Mouse (Mus musculus): Measurements from ENCODE around the gene Ppcdc.

Gene Ppcdc

GRCm38 (mm10) chr9:57420321-57421120, 19.4 kb downstream of the Ppcdc start:
- peak; percentile 43 for DNase-seq (ENCODE audit: low read depth, low spot score)
- no peaks in the 10 kb centered on the region for H3K27me3 ChIP-seq (ENCODE audit: control insufficient read depth, insufficient read depth, low read length, poor library complexity, severe bottlenecking)
- no peaks in the 10 kb centered on the region for H3K36me3 ChIP-seq (ENCODE audit: control insufficient read depth, insufficient read depth, low read length, poor library complexity, severe bottlenecking)

DNA sequence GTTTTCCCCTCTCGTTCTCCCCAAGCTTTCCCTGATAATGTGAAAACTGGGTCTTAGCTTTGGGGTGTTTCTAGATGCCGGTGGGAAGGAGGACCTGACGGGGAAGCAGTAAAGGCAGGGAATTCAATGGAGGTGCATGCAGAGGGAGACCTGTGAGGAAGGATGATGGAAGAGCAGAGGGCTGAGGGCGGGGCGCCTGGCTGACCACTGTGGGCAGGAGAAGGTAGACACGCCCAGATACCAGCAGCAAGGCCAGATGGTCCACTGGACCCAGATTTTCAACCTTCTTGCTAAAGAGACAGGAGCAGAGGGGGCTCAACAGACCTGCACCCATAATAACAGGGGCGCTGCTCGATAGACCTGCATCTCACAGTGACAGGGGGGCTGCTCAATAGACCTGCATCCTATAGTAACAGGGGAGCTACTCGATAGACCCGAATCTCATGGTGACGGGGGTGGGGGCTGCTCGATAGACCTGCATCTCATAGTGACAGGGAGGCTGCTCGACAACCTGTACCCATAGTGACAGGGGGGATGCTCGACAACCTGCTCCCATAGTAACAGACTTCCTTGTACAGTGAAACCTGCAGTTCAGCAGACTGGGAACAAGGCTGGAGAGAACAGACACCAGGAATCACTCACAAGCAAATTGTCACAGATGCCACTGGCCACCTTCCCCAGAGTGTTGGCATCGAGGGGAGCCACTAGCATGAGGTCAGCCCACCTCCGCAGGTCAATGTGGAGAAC, 20.2 kb downstream of the Ppcdc start:
- Histone ChIP-seq H3K36me3 (ENCODE audit: control insufficient read depth, insufficient read depth, low read length, poor library complexity, severe bottlenecking) (peaks cover 2% of the 10 kb centered on the region; the same call in 1 of the 2 replicates), H3K27me3 (ENCODE audit: control insufficient read depth, insufficient read depth, low read length, poor library complexity, severe bottlenecking) (no peaks in the 10 kb centered on the region)
- DNase-seq (ENCODE audit: low read depth, low spot score) = no peak

DNA sequence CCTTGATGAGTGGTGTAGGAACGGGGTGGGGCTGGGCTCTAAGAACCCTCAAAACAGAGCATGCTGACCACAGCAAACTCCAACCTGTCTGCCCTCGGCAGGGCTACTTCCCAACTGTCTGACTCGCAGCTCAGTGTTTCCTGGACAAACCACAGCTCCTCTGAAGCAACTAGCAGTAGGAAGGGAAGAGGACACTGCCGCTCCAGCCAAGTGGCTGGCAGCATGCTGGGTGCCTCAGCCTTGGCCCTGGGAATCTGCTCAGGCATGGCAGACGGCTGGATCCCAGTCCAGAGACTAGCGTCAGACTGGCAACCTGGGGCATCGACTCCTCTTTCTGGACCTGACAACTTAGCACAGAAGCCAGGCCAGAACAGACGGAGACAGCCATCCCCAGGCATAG, 22.6 kb downstream of the Ppcdc start:
- Histone ChIP-seq H3K27me3 (ENCODE audit: control insufficient read depth, insufficient read depth, low read length, poor library complexity, severe bottlenecking) (no peaks in the 10 kb centered on the region), H3K36me3 (ENCODE audit: control insufficient read depth, insufficient read depth, low read length, poor library complexity, severe bottlenecking) (peaks cover 6% of the 10 kb centered on the region; the same call in 1 of the 2 replicates)
- no peak for DNase-seq (ENCODE audit: low read depth, low spot score)

DNA sequence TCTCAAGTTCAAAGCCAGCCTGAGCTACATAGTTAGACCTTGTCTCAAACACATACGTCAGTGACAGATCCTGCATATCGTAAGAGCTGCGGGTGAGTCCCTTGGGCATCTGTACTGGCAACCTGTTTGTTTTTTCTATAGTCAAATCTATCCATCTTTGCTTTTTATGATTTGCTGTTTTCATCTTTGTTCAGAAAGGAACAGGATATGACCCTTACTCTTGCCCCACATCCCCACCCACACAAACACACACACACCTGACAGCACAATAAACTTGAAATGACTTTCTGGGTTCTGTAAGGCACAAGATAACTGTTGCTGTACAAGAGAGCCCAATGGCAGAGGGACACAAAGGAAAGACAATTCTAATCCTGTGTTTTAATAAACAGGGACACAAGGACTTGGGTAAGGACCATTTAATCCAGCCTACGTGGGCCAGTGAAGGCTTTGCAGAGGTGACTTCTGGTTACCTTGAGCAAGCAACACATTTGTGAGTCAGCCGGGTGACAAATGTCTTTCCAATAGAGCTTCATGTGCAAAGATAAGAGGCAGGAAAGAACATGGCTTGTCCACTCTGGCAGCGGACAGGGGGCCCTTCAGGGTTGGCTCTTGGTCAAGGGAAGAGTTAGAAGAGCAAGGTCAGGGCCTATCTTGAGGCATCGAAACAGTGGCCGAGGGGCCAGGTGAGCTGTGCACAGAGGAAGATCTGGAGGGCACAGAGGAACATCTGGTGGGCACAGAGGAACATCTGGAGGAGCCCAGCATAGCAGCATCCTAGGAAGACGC, 32.6 kb downstream of the Ppcdc start:
- no peaks in the 10 kb centered on the region for H3K36me3 ChIP-seq (ENCODE audit: control insufficient read depth, insufficient read depth, low read length, poor library complexity, severe bottlenecking)
- H3K27me3 ChIP-seq (ENCODE audit: control insufficient read depth, insufficient read depth, low read length, poor library complexity, severe bottlenecking) = no peaks in the 10 kb centered on the region
- no peak for DNase-seq (ENCODE audit: low read depth, low spot score)

GRCm38 (mm10) chr9:57406395-57406794, 33.5 kb downstream of the Ppcdc start:
- H3K27me3 ChIP-seq (ENCODE audit: control insufficient read depth, insufficient read depth, low read length, poor library complexity, severe bottlenecking) = no peaks in the 10 kb centered on the region
- no peaks in the 10 kb centered on the region for H3K36me3 ChIP-seq (ENCODE audit: control insufficient read depth, insufficient read depth, low read length, poor library complexity, severe bottlenecking)
- DNase-seq (ENCODE audit: low read depth, low spot score) = no peak

GRCm38 (mm10) chr9:57404036-57404435, 35.9 kb downstream of the Ppcdc start:
- no peaks in the 10 kb centered on the region for H3K27me3 ChIP-seq (ENCODE audit: control insufficient read depth, insufficient read depth, low read length, poor library complexity, severe bottlenecking)
- no peak for DNase-seq (ENCODE audit: low read depth, low spot score)
- no peaks in the 10 kb centered on the region for H3K36me3 ChIP-seq (ENCODE audit: control insufficient read depth, insufficient read depth, low read length, poor library complexity, severe bottlenecking)

DNA sequence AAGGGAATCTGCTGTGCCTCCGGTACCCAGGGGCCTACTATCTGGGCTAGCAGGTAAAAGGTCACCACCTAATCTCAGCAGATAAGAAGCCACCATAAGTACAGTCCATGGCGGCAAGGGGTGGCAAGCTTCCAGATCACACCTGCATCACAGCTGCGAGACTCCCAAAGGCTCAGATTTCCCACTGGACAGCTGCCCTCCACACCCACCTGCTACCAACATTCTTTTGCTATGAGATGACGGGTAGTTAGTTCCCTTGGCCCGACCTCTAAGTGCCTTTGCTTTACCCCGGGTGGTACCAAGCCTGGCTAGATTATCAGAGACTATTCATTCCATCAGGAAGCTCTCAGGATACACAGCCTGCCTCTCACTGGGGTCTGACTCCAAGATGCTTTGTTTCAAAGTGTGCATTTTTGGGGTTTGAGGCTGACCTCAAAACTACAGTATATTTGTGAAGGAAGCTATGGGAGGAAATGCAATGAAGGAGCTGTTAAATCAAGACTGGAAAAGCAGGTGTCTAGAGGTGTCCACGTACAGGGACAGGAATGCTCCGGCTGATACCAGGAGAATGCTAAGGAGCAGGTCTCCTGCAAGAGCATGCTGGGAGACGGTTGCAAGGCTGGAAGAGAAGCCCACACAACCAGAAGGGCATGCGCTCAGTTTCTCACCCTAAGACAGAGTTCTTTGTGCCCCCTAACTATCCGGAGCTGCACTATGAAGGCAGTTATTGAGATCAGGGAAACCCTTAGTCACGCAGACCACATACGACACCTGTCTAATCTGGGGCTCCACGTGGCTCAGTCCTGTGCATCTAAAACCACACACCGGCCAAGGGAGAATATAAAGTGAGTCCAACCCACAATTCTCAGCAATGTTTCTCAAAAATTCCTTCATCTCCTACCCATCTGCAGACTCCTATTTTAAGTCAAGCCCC, 37.3 kb downstream of the Ppcdc start:
- DNase-seq (ENCODE audit: low read depth, low spot score) = no peak
- no peaks in the 10 kb centered on the region for H3K27me3 ChIP-seq (ENCODE audit: control insufficient read depth, insufficient read depth, low read length, poor library complexity, severe bottlenecking)
- H3K36me3 ChIP-seq (ENCODE audit: control insufficient read depth, insufficient read depth, low read length, poor library complexity, severe bottlenecking) = no peaks in the 10 kb centered on the region

- DNase-seq (ENCODE audit: low read depth, low spot score) = no peak
- Histone ChIP-seq H3K36me3 (ENCODE audit: control insufficient read depth, insufficient read depth, low read length, poor library complexity, severe bottlenecking) (no peaks in the 10 kb centered on the region), H3K27me3 (ENCODE audit: control insufficient read depth, insufficient read depth, low read length, poor library complexity, severe bottlenecking) (no peaks in the 10 kb centered on the region)
Observed at GRCm38 (mm10) chr9:57398773-57399172, 41.2 kb downstream of the Ppcdc start.

GRCm38 (mm10) chr9:57392892-57393291, 47.0 kb downstream of the Ppcdc start:
- DNase-seq (ENCODE audit: low read depth, low spot score) = no peak
- Histone ChIP-seq H3K27me3 (ENCODE audit: control insufficient read depth, insufficient read depth, low read length, poor library complexity, severe bottlenecking) (no peaks in the 10 kb centered on the region), H3K36me3 (ENCODE audit: control insufficient read depth, insufficient read depth, low read length, poor library complexity, severe bottlenecking) (no peaks in the 10 kb centered on the region)

DNA sequence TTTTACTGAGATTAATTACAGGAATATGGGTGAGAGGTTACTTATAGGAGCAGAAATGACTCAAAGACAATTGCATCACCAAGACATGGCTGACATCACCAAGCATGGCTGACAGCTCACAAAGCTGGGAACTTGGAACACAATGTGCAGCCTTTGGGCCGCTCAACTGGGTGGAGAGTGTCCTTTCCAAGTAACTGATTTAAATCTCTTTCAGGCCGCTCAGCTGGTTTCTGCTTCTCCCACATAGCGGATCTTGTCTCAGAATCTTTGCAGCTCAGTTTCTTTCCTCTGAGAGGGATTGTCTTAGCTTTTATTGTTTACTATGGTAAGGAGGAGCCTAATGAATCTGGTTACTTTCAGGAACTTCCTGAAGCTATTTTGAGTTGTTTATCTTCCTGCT, 49.1 kb downstream of the Ppcdc start:
- Histone ChIP-seq H3K27me3 (ENCODE audit: control insufficient read depth, insufficient read depth, low read length, poor library complexity, severe bottlenecking) (no peaks in the 10 kb centered on the region), H3K36me3 (ENCODE audit: control insufficient read depth, insufficient read depth, low read length, poor library complexity, severe bottlenecking) (no peaks in the 10 kb centered on the region)
- no peak for DNase-seq (ENCODE audit: low read depth, low spot score)

- no peak for DNase-seq (ENCODE audit: low read depth, low spot score)
- no peaks in the 10 kb centered on the region for H3K36me3 ChIP-seq (ENCODE audit: control insufficient read depth, insufficient read depth, low read length, poor library complexity, severe bottlenecking)
- no peaks in the 10 kb centered on the region for H3K27me3 ChIP-seq (ENCODE audit: control insufficient read depth, insufficient read depth, low read length, poor library complexity, severe bottlenecking)
Observed at GRCm38 (mm10) chr9:57389131-57389530, 50.8 kb downstream of the Ppcdc start.

DNA sequence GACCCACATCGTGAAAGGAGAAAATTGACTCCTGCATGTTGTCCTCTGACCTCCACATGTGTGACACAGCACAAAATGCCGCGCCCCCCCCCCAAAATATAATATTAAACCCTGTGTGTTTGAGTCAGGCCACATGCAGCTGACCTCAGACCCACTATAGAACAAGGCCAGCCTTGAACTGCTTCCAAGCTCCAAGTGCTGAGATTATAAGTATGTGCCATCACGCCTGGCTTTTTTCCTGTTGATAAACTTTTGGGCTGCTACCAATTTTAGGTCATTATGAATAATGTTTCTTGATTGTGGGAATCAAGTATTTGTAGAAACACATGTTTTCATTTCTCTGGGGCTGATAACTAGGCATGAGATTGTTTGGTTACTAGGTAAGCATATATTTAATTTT, 53.0 kb downstream of the Ppcdc start:
- no peaks in the 10 kb centered on the region for H3K27me3 ChIP-seq (ENCODE audit: control insufficient read depth, insufficient read depth, low read length, poor library complexity, severe bottlenecking)
- DNase-seq (ENCODE audit: low read depth, low spot score) = no peak

GRCm38 (mm10) chr9:57384621-57385020, 55.3 kb downstream of the Ppcdc start:
- Histone ChIP-seq H3K27me3 (ENCODE audit: control insufficient read depth, insufficient read depth, low read length, poor library complexity, severe bottlenecking) (no peaks in the 10 kb centered on the region), H3K36me3 (ENCODE audit: control insufficient read depth, insufficient read depth, low read length, poor library complexity, severe bottlenecking) (no peaks in the 10 kb centered on the region)
- no peak for DNase-seq (ENCODE audit: low read depth, low spot score)

More for the DNA sequence above, 53.0 kb downstream of the Ppcdc start:
- H3K36me3 ChIP-seq (ENCODE audit: control insufficient read depth, insufficient read depth, low read length, poor library complexity, severe bottlenecking) = no peaks in the 10 kb centered on the region

- H3K36me3 ChIP-seq (ENCODE audit: control insufficient read depth, insufficient read depth, low read length, poor library complexity, severe bottlenecking) = no peaks in the 10 kb centered on the region
- no peaks in the 10 kb centered on the region for H3K27me3 ChIP-seq (ENCODE audit: control insufficient read depth, insufficient read depth, low read length, poor library complexity, severe bottlenecking)
- DNase-seq (ENCODE audit: low read depth, low spot score) = no peak
Observed at GRCm38 (mm10) chr9:57360999-57361398, 78.9 kb downstream of the Ppcdc start.

Measured in splenic B cell, adult 2 months (primary cell).